Mouse (Mus musculus) monocyte, adult 5-6 weeks (primary cell): ENCODE data around the gene Gm5741. TPM values are rescaled to one million over a fixed set of nuclear protein-coding genes. Genes with fewer than 3 reads are reported as not detected.

Experiments
- ATAC-seq: fragments of 153-309, 156-312 bp; replicated peaks from 2 replicates; pipeline ENCODE4 v1.8.0; 2017; ENCODE audit warnings: mild to moderate bottlenecking; ENCODE audit not compliant: low TSS enrichment, insufficient number of reproducible peaks, severe bottlenecking, poor library complexity, low FRiP score
- total RNA-seq: library from RNA; stranded (forward); fragments of 200-1000, 200-491, 200-594 nt; gene quantifications from 3 replicates; pipeline ENCODE4 v1.2.3, GENCODE M21; 2017

Gene Gm5741
- total RNA-seq, 1 experiment from 2014 or later, result not detected

DNA sequence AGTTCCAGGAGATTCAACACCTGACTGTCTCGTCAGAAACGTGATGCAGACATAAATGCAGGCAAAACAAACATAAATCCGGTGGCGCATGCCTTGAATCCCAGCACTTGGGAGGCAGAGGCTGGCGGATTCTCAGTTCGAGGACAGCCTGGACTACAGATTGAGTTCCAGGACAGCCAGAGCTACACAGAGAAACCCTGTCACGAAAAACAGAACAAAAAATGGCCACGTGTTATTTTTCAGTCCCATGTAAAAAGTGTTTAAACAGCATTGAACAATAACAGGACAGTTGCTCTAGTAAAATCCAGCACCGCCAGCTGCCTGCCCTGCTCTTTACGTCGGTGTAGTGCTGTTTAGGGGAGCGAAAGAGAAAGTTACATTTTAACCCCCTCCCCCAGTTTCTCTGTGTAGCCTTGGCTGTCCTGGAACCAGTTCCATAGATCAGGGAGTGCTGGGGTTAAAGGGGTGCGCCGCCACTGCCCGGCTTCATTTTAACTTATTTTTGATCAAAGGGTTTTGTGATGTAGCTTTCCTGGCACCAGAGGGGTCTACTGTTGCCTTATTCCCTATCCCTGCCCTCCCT lies 32.0 kb downstream of the Gm5741 start:
- ATAC-seq, result no peak

DNA sequence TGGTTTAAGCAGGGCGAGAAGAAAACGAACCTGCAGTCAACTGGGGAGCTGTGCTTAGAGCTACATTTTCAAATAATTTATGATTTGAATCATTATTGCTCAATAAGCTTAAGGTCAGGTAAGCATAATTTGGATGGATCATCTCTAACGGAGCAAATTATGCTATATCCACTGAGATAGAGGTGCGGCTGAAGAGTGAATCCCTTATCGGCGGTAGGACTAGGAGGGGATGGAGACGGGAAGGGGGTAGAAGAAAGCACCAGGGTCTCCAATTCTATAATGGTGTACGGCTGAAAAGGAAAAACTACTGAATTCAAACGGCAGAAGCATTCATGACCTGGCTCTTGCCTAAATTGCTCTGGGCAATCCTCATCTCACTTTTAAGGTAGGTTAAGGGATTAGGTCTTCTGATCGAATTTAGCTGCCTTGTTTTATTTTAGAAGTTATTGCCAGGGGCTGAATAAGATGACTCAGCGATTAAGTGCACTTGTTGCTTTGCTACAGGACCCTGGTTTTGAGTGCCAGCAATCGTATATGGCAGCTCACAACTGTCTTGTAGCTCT lies 32.5 kb downstream of the Gm5741 start:
- no peak for ATAC-seq

DNA sequence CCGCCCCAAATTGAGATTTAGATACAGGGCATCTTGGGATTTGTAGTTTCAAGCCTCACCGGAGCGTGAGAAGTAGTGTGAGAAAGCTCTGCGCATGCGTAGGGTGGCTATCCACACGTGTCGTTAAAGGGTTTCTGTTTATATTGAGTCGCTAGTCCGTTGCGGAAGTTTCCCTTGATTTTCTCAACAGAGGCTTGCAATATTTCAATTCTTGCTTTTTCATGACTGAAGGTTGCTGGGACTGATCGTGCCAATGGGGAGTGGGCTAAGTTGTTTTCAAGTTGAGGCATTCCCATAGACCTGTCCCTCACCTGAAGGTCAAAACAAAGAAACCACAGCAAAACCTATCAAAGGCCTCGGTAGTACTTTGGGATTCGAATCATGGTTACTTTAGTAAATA lies 33.0 kb downstream of the Gm5741 start:
- peak; percentile 62; the same call in 1 of the 2 replicates for ATAC-seq

DNA sequence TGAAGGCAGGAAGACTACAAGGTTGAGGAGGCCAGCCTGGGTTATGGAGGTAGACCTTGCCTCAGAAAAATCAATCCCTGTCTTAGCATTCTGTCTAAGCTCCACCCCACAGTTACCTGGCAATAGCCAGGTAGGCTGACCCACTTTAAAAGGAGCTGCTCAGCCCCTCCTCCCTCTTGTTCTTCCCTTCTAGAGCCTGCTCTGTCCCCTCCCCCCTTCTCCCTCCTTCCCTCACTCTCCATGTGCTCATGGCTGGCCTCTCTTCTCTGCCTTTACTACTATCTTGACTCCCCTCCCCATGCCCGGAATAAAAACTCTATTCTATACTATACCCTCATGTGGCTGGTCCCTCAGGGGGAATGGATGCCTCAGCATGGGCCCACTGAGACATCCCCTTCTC lies 33.9 kb downstream of the Gm5741 start:
- no peak for ATAC-seq

DNA sequence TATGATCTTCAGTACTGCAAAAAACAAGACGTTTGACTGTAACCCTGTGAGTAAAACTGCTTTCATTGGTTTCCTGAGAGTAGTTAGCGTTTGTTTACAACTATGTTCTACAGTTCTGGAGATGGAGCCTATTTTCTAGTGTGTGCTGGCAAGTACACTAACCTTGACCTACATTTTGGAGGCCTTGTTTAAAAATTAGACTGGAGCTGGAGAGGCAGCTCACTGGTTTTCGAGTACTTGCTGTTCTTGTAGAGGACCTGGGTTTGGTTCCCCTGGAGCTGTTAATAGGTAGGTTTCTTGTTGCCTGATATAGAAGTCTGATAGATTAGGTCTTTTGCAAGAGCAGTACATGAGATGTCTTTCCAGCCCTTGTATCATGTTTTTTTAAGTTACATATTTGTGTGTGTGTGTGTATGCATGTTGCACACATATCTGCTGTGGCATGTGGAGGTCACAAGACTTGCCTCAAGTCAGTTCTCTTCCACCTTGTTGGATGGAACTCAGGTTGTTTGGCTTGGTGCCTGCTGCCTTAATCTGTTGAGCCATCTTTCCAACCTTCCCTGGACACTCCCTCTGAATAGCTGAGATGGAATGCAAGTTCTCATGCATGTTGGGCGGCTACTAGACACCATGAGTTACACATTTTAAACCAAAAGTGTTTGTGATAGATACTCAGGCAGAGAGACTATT lies 35.0 kb downstream of the Gm5741 start:
- ATAC-seq, result no peak

DNA sequence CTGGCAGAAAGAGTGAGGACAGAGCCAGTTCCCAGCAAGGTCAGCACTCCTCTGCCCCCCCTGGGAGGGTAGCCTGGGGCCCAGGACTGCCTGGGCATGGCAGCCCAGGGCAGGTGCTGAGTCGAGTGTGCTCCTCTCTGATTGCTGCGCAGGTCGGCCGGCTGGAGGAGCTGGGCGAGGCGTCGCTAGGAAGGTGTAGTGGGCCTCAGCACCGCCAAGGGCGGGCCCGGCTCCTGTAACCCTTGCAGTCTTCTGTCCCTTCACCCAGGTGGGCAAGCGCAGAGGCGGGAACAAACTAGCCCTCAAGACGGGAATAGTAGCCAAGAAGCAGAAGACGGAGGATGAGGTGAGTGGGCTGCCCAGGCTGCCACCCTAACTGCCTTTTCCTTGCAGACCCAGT lies 38.5 kb downstream of the Gm5741 start:
- no peak for ATAC-seq

DNA sequence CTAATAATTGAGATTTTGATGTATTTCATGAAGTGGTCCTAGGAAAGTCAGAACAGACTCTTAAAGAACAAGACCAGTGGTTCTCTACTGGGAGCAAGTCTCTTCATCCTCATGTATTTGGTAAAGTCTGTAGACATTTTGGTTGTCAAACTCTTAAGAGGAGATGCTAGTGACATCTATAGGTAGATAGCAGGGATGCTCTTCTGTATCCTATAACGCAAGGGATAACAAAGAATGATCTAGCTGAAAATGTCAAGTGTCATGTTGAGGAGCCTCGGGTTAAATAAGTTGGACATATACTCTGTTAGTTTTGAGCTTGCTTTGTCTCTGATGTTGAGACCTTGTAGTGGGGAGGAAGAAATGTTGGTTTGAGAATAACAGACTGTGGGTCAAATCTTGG lies 39.9 kb downstream of the Gm5741 start:
- no peak for ATAC-seq

DNA sequence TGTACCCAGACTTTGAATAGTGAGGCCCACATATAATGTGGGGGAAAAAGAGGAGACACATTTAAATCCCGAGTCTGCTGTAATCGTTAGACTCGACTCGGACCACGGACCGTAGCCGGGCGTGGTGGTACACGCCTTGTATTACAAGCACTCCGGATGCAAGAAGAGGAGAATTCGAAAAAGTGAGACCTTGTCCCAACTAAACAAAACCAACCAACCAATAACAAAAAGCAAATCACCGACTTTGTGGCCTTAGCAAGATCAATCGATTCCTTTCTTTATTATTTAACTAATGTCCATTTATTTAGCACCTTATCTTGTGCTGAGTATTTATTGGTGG lies 40.3 kb downstream of the Gm5741 start:
- ATAC-seq, result no peak

DNA sequence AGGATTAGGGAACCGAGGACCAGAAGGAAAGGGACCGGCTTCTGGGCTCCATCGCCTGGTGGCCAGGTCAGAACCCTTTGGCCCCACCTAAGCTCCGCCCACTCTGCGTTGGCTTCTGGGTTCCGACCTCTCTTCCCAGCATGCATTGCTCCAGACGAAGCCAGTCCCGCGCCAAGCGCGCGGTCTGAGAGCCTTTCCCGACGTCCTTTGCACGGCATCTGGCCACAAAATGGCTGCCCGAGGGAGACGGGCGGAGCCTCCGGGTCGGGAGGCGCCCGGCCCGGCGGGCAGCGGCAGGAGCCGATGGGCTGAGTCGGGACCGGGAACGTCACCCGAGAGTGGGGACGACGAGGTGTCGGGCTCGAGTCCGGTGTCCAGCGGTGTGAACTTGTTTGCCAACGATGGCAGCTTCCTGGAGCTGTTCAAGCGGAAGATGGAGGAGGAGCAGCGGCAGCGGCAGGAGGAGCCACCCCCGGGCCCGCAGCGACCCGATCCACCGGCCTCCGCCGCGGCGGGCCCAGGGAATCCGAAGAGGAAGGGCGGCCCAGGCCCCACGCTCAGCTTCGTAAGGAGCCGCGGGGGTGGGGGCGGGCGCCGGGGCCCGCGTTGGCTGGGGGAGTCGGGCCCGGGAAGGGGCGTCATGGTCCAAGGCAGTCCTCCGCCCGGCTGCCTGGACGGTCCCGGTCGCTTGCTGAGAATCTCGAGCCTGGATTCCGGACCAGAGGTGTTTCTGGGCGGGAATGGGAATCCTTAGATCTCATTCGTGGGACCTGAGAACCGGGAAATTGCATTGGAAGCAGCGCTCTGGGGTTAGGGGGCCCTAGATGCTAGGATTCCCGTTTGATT lies 40.9 kb downstream of the Gm5741 start, which contains the start of gene Trir:
Gene Trir (plus strand): TSS at position 154 of the 846 bp plus-strand sequence.
- peak; percentile 88 for ATAC-seq

DNA sequence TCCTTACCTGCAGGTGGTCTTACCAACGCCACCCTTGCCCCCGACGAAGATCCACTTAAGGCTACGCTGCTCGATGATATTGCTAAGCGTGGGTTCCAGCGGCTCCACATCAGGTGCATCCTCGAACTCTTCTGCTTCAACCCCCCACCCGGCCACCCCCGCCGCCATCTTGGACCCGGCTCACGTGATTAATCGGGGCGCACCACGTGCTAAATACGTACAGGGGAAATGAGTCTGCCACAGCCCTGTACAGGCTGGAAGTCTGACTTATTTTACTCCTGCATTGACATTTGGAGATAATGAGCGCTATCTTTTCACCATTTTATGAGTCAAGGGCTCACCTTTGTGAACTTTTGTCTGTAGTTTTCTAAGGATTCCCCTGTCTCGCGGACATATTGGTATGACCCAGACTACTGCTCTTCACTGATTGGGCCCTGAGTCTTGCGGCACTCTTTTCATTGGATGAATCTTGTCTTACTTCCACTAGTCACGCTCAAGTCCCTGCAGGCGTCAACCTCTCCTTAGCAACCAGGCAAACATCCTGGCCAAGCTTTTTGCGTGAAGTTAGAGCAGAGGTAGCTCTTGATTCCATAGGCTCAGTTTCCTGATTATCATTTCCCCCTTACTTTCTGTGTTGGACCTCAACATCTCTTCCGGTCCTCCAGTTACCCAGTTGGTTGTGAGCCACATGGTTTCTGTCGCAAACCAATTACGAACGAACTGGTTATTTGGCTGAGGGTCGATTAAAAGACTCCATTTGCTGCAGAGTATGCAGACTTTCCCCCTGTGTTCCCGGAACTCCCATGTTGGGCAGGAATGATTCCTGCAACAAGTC lies 42.5 kb downstream of the Gm5741 start, which contains the start of gene Asna1:
Gene Asna1 (minus strand): TSS at position 184 of the 835 bp plus-strand sequence.
- ATAC-seq, result peak; percentile 86

DNA sequence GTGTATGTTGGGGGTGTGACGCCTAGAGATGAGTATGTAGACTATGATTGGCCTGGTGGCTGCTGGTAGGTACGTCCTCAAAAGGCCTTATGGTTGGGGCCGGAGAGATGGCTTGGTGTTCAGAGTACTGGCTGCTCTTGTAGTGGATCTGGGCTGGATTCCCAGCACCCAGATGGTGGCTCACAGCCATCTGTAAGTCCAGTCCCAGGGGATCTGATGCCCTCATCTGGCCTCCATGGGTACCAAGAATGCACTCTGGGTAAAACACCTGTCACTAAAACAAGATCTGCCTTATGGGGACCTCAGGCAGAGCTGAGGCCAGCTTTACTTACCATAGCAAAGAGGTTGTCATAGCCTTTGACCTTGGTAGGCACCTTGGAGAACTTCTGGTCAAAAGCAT lies 43.9 kb downstream of the Gm5741 start:
- no peak for ATAC-seq

DNA sequence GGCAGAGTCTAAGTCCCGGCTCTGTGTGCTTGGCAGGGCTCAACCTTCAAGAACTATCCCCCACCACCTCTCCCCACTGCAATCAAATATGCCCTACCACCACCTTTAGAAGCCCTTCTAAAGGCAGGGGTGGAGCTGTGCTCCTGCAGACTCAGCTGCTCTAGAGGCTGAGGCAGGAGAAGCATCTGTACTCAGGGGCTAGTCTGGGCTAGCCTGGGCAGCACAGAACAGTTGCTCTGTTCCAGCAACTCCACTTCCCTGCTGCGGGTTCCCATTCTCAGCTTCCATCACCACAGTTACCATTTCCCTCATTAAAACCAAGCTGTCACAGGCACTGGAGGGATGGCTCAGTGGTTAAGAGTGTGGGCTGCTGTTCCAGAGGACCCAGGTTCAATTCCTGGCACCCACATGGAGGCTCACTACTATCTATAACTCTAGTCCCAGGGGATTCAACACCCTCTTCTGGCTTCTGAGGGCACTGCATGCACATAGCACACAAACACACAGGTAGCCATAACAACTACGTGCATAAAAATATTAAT lies 46.2 kb downstream of the Gm5741 start:
- no peak for ATAC-seq

Other genes starting within 250 kb of the Gm5741 start
- 3.6 to 4.0 TPM (median 3.8 TPM) in 3 replicates for gene Dand5, start 245.2 kb downstream of the Gm5741 start, total RNA-seq
- gene Gadd45gip1, start 236.5 kb downstream of the Gm5741 start, total RNA-seq, result 10.0 to 12.8 TPM (median 11.2 TPM) in 3 replicates
- 31.6 to 37.2 TPM (median 34.2 TPM) in 3 replicates for gene Rad23a, start 227.3 kb downstream of the Gm5741 start, total RNA-seq
- 1,036 to 1,300 TPM (median 1,079 TPM) in 3 replicates for gene Calr, start 221.0 kb downstream of the Gm5741 start, total RNA-seq
- gene Farsa, start 211.0 kb downstream of the Gm5741 start, total RNA-seq, result 32.5 to 56.1 TPM (median 35.3 TPM) in 3 replicates
- gene Syce2, start 195.9 kb downstream of the Gm5741 start, total RNA-seq, result 2.9 to 13.7 TPM (median 7.4 TPM) in 3 replicates
- 16.8 to 25.3 TPM (median 18.7 TPM) in 3 replicates for gene Gcdh, start 174.1 kb downstream of the Gm5741 start, total RNA-seq
- gene Klf1, start 166.1 kb downstream of the Gm5741 start, total RNA-seq, result not detected in 3 replicates
- 24.4 to 37.4 TPM (median 29.6 TPM) in 3 replicates for gene Dnase2a, start 159.4 kb downstream of the Gm5741 start, total RNA-seq
- gene Mast1, start 130.6 kb downstream of the Gm5741 start, total RNA-seq, result 0.11 TPM in 1 of 3 replicates, not detected in the others
- gene Rtbdn, start 121.0 kb downstream of the Gm5741 start, total RNA-seq, result not detected in 3 replicates
- gene Gm49661, start 98.5 kb downstream of the Gm5741 start, total RNA-seq, result not detected in 3 replicates
- gene Prdx2, start 98.4 kb downstream of the Gm5741 start, total RNA-seq, result 153 to 207 TPM (median 196 TPM) in 3 replicates
- 43.9 to 58.8 TPM (median 58.1 TPM) in 3 replicates for gene Rnaseh2a, start 98.2 kb downstream of the Gm5741 start, total RNA-seq
- 405 to 735 TPM (median 444 TPM) in 3 replicates for gene Junb, start 89.3 kb downstream of the Gm5741 start, total RNA-seq
- gene Hook2, start 77.4 kb downstream of the Gm5741 start, total RNA-seq, result 4.2 to 8.7 TPM (median 4.5 TPM) in 3 replicates
- not detected in 3 replicates for gene Best2, start 53.5 kb downstream of the Gm5741 start, total RNA-seq
- 24.0 to 47.3 TPM (median 36.2 TPM) in 3 replicates for gene Asna1, start 42.7 kb downstream of the Gm5741 start, total RNA-seq
- 260 to 294 TPM (median 276 TPM) in 3 replicates for gene Trir, start 41.2 kb downstream of the Gm5741 start, total RNA-seq
- 12.0 to 27.9 TPM (median 18.3 TPM) in 3 replicates for gene Tnpo2, start 31.1 kb downstream of the Gm5741 start, total RNA-seq
- gene Fbxw9, start 7.9 kb downstream of the Gm5741 start, total RNA-seq, result 2.6 to 3.6 TPM (median 3.0 TPM) in 3 replicates
- gene Dhps, start 3.8 kb upstream of the Gm5741 start, total RNA-seq, result 35.9 to 75.4 TPM (median 50.0 TPM) in 3 replicates
- 22.4 to 29.9 TPM (median 24.3 TPM) in 3 replicates for gene Wdr83os, start 12.8 kb upstream of the Gm5741 start, total RNA-seq
- 8.9 to 13.6 TPM (median 13.4 TPM) in 3 replicates for gene Wdr83, start 13.3 kb upstream of the Gm5741 start, total RNA-seq
- 116 to 188 TPM (median 183 TPM) in 3 replicates for gene Man2b1, start 15.3 kb upstream of the Gm5741 start, total RNA-seq
- gene Zfp791, start 55.1 kb upstream of the Gm5741 start, total RNA-seq, result not detected in 3 replicates
- gene Cks1brt, start 83.9 kb upstream of the Gm5741 start, total RNA-seq, result not detected in 3 replicates
- not detected in 3 replicates for gene Olfr371, start 158.0 kb upstream of the Gm5741 start, total RNA-seq
- 31.5 to 60.2 TPM (median 50.3 TPM) in 3 replicates for gene Orc6, start 231.7 kb upstream of the Gm5741 start, total RNA-seq
- 111 to 131 TPM (median 112 TPM) in 3 replicates for gene Vps35, start 231.8 kb upstream of the Gm5741 start, total RNA-seq